Mouse (Mus musculus) CD4-positive naive resting alpha-beta T cell, adult 57 days (primary cell): ENCODE data around the gene Slc46a3. TPM values are rescaled to one million over a fixed set of nuclear protein-coding genes. Genes with fewer than 3 reads are reported as not detected.

Source experiments
- total RNA-seq: library from RNA; stranded (reverse); gene quantifications from one replicate; pipeline ENCODE4 v1.2.4, GENCODE M21; 2023

The Slc46a3 gene
- total RNA-seq: 8.7 TPM

GRCm38 (mm10) chr5:147894455-147895076 lies at the start of gene Slc46a3:
Slc46a3 (minus strand) TSS chr5:147894815.

DNA sequence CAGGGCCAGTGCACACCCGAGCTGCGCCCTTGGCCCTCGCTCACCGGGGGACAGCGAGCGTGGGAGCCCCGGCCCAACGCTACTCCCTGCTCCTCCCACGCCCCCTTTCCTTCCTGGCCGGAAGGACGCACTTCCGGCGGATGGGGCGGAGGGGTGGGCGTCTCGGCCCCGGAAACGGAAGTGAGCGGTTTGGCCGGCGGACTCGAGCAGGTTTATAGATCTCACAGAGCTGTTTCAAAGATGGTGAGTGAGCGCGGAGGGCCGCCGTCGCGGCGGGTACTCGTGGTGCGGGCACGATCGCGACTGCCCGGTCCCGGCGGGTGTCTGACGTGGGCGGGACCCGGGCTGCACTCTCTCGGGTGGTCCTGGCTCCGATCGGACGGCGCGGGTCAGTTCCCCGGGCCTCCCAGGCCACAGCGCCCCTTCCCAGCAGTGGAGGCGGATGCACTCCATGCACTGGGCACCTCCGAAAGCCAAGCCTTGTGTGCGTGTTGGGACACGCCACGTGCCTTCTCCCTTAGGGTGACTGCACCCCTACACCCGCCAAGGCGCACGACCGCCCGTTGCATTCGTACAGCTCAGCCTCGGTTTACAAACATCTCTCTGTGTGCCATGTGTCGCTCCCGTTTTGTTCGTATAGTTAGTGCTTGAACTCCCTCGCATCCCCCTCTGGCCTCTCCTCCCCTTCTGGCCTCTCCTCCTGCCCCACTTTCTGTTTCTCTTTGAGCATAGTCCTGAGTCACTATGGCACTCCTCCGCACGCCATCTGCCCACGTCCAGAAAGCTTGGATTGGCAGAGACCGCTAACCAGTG lies 34.0 kb downstream of the Slc46a3 start, which contains the start of gene Pomp:
Gene Pomp (plus strand): TSS at position 13 of the 813 bp plus-strand sequence.

Other genes with a start within 250 kb of the Slc46a3 start
- gene Flt1, start 168.8 kb downstream of the Slc46a3 start, total RNA-seq: 0.56 TPM
- gene Pomp, start 34.4 kb downstream of the Slc46a3 start, total RNA-seq: 70.3 TPM
- gene Mtus2, start 62.5 kb upstream of the Slc46a3 start, total RNA-seq: 1.2 TPM